Mouse (Mus musculus): ENCODE results near the gene Asb18.

Gene Asb18

DNA sequence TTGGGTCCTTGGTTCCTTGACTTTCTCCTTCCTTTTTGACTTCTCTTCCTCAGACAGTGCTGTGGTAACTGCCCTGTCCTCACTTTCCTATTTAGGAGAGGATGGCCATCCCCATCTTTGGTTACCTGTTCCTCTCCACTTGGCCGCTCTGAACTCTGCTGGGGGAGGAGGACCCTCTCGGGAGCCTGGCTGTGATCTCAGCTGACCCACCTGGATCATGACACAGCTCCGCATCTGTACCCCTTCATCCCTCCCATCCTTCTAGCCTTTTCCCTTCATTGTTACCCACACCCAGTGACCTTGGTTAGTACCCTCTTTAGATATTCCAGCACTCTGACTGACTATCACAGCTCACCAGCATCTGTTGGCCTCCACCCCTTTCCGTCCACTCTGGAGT is 44.8 kb downstream of the Asb18 start:
- no peak for DNase-seq

DNA sequence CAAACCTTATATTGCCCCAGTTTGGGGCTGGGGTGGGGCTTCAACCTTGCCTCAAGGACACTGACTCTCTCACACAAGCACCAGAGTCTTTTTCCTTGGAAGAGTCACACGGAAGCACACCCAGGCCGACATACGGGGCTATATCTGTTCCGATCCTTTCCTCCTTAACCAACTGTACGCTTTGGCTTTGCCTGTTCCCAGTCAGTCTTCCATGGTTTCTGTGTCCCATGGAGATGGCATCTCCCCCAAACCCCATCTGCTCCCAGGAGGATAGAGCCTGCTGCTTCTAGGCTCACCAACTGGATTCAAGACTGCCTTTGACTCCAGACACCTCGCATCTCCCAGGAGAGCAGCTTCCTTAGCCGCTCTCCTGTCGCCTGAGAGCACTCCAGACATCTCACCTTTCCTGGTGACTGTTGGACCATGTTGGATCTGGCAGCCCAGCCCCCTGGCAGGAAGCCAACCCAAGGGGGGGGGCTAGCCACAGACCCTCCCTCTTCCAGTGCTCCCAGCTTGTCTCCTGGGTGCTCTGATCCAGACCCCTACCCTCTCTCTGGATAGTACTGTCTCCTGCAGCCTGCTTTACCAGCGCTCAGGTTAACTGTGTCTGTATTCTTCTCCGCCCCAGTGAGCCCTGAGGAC is 45.3 kb downstream of the Asb18 start:
- DNase-seq = no peak

- DNase-seq = no peak
Measured at GRCm38 (mm10) chr1:89968111-89968851, 46.2 kb downstream of the Asb18 start.

- DNase-seq = no peak
Measured at GRCm38 (mm10) chr1:89967585-89967984, 46.9 kb downstream of the Asb18 start.

GRCm38 (mm10) chr1:89964426-89964825 is 50.0 kb downstream of the Asb18 start:
- no peak for DNase-seq

DNA sequence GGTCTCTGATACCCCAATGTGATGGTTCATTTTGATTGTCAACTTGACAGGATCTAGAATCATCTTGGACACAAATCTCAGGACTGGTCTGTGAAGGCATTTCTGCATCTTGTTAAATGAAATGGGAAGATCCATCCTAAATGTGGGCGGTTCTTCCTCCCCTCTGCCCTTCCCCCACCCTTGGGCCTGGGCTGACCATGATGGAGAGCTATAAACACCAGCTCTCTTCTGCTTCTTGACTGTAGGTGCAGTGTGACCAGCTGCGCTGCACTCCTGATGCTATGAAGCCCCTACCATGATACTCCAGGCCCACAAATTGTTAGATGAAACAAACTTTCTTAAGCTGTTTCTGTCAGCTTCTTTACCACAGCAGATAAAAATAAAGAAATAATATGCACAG is 51.2 kb downstream of the Asb18 start:
- no peak for DNase-seq

DNA sequence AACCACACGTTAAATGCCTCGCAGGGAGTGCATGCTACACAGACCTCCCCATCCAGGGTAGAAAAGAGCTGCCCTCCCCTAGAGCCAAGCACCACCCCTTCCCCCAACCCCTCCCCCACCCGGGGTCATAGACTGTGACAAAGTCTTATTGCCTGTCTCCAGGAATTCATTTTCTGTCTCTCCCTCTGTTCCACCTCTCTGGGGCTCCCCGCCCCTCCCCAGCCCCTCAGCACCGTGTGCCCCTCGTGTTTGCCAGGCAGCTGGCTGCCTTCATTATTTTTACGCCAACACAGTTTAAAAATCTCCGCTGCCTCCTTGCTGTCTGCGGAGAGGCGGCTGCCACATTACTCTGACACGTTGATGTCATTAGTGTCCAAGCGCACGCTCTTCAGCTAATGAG is 52.4 kb downstream of the Asb18 start:
- no peak for DNase-seq

DNA sequence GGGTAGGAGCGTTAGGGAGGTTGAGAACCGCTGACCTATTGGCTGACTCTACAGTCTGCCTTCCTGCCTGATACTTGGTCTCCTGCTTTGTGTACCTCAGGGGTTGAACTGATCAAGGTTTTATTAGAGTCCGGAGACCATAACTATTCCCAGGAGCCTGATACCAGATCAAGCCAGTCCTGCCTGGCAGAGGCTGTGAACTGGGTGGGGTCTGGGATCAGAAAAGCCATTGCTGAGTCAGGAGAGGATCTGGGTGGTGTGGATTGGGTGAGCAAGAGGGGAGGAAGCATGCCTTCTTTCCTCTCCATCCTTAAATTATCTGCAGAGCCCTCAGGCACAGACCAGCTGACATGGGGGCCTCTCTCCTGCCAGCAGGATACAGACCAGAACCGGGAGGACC is 55.1 kb downstream of the Asb18 start:
- DNase-seq = no peak

DNA sequence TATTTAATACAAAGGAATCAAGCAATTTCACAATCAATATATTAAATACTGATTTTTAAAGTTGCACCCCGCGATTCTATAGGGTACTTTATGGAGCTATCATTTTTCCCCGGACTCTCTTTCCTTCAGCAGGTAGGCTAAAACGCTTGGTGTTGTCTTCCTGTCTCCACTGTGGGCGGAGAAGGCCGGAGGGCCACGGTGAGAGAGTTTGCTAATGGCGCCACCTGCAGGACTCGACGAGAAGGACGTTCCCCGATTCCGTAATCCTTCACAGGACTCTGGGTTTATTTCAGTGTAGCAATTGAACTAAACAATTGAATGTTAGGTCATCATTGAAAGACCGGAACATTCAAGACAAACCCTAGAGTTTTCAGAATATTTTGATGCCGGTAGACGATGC is 71.3 kb downstream of the Asb18 start:
- peak; percentile 43 to 50 for DNase-seq

GRCm38 (mm10) chr1:89942395-89942976 is 72.0 kb downstream of the Asb18 start:
- no peak for DNase-seq

GRCm38 (mm10) chr1:89941701-89942381 is 72.6 kb downstream of the Asb18 start:
- DNase-seq = no peak

- DNase-seq = no peak
Measured at GRCm38 (mm10) chr1:89940961-89941524, 73.4 kb downstream of the Asb18 start.

- DNase-seq = peak; percentile 55 to 57
Measured at GRCm38 (mm10) chr1:89939981-89940726, 74.3 kb downstream of the Asb18 start.

DNA sequence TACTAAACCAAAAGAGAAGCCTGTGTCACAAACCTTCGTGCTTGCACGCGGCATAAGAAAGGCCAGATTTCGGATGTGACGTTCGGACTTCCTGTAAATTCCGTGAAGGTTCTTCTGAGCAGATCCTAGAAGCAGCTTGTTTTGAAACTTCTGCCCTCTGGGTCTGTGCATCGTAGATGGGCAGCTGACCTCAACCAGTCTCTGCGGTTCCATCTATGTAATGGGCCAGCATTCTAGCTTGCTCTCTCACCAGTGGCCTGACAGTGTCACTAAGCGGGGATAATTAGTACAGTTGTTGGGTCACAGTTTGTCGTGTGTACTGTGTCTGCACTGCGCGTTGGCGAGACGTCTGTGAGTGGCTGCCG is 74.9 kb downstream of the Asb18 start:
- DNase-seq = no peak

- DNase-seq = no peak
Measured at GRCm38 (mm10) chr1:89938884-89939595, 75.4 kb downstream of the Asb18 start.

DNA sequence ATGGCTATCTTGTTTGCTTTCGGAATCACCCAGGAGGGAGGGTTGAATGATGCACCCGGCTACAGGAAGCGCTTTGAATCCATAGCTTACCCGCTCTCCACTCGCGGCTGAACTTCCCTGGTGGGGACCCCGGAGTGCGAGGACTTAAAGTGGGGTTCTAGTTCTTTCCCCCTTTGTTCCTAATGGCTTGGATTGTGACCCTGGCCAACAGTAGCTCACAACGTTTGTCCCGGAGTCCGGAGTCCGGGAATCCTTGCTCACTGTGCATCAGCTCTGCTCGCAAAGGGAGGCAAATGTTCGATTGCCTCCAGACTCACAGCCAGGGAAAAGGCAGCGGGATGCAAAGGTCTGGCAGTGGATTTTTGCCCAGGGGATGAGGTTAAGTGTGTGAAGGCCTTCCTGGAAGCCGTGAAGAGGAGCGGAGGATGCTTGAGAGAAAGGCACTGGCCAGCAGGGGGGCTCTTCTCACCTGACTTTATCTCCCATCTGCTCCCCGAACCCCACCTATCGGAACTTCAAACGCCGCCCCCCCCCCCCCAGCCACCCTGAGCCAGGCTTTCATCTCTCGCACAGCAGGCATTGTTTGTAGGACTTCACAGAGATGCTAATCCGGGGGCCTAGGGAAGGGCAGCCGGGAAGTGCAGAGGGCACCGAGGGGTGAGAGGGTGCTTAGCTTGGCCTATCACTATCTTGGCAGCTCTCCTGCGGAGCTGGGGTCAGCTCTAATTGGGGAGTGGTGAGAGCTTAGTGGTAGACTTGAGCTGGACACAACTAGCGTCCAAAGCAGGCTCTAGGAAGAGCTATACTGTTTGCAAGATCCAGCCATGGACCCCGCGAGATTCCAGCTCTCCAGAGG is 78.7 kb downstream of the Asb18 start:
- DNase-seq = no peak

DNA sequence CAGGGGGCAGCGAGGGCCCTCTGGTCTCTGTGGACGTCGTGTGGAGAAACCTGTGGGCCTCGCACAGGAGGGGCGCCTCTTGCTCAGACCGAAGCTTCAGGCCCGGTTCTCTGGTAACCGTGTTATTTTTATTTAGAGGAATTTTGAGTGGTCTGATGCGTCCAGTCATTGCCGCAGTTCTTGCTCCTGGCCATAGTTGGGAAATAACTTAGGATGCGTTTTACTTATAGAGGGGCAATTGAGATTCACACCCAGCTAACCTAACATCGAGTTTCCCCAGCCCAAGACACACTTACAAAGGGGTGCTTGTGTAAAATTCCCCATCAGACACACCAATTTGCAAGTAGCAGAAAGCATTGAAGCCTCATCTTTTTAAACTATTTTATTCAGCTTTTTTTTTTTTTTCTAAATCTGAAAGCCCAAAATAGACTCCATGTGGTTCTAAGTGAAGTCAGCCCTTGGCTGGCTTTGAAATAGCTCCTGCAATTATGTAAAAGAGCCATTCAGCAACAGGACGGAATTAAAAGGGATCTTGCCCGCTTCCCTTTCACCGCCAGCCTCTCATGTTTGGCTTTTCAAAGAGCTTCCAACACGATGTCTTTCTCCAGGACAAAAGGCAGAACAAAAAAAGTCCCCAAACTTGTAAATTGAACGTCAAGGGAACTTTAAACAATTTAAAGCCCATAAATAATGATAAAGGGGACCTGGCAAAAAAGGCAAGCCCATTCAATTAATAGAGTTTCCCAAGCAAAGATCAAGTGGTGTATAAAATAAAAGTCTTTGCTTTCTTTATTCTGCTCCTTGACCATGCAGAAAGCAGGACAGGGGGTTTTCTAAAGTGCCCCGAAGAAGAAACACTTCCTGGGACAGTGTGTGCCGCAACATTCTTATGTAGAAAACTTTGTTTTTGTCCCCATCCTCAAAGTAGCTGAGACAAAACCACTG is 79.9 kb downstream of the Asb18 start:
- no peak for DNase-seq

- no peak for DNase-seq
Measured at GRCm38 (mm10) chr1:89933786-89934185, 80.7 kb downstream of the Asb18 start.

- DNase-seq = no peak
Measured at GRCm38 (mm10) chr1:89933028-89933427, 81.4 kb downstream of the Asb18 start.

DNA sequence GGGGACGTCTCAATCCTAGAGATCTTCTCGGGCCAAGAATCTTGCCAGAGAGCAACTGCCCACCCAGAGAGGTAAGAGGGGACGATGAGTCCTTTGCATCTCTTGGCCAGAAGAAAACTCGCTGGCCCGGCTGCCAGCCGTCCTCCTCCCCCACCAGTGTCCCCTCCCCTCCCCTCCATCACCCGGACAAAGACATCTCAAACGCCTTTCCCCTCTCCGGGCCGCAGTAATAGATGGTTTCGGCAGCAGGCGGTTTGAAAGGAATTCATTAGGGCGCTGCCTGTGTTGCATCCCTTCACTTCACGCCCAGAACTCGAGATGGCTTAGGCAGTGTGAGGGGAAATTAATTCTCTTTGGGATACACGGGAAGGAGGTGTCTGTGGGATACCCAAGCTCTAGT is 81.8 kb downstream of the Asb18 start:
- no peak for DNase-seq

Measured in thymus, postnatal 36 days (tissue).